Mouse (Mus musculus) heart, postnatal 0 days (tissue): ENCODE results near the gene Cldn5. TPM values are rescaled to one million over a fixed set of nuclear protein-coding genes. Genes with fewer than 3 reads are reported as not detected.

Source experiments
- ATAC-seq: fragments of 200-750 bp; cut with Nextera tagmentation; 2 replicates; pipeline ENCODE4 v1.8.0; 2017; ENCODE audit warnings: low read depth, moderate number of reproducible peaks, moderate library complexity; ENCODE audit not compliant: insufficient read depth
- DNase-seq: peaks from one replicate; pipeline ENCODE4 v3.0.0-alpha.2; 2016; ENCODE audit warnings: low spot score
- H3K27ac ChIP-seq: fragments of 300-500 bp; sonication (generic); 2 replicates; pipeline ENCODE4 v1.5.1; 2014; ENCODE audit warnings: low read depth, mild to moderate bottlenecking
- H3K27me3 ChIP-seq: fragments of 300-500 bp; sonication (generic); 2 replicates; pipeline ENCODE4 v1.6.1; 2014; ENCODE audit warnings: low read length, mixed read lengths; ENCODE audit not compliant: control insufficient read depth, insufficient read depth
- H3K36me3 ChIP-seq: fragments of 300-500 bp; sonication (generic); replicated peaks from 2 replicates; pipeline ENCODE4 v1.6.1; 2014; ENCODE audit warnings: low read length, mixed read lengths; ENCODE audit not compliant: control insufficient read depth, insufficient read depth
- H3K4me1 ChIP-seq: fragments of 300-500 bp; sonication (generic); 2 replicates; pipeline ENCODE4 v1.6.1; 2014; ENCODE audit warnings: antibody characterized with exemption; ENCODE audit not compliant: control insufficient read depth, insufficient read depth
- H3K4me2 ChIP-seq: fragments of 300-500 bp; sonication (generic); 2 replicates; pipeline ENCODE4 v1.6.1; 2014; ENCODE audit warnings: low read depth, mild to moderate bottlenecking, low read length, moderate library complexity
- H3K4me3 ChIP-seq: fragments of 300-500 bp; sonication (generic); 2 replicates; pipeline ENCODE4 v1.5.1; 2014; ENCODE audit warnings: low read depth, low read length
- H3K9ac ChIP-seq: fragments of 300-500 bp; sonication (generic); replicated peaks from 2 replicates; pipeline ENCODE4 v1.6.1; 2014; ENCODE audit warnings: low read depth, low read length, mixed read lengths
- H3K9me3 ChIP-seq: fragments of 300-500 bp; sonication (generic); replicated peaks from 2 replicates; pipeline ENCODE4 v1.6.1; 2016; ENCODE audit warnings: low read length; ENCODE audit not compliant: control insufficient read depth
- CTCF ChIP-seq: IDR thresholded peaks from 2 replicates; pipeline ENCODE4 v1.5.1; 2016; ENCODE audit warnings: antibody characterized with exemption, control low read depth, low read depth
- EP300 ChIP-seq: IDR thresholded peaks from 2 replicates; pipeline ENCODE4 v1.6.1; 2016; ENCODE audit warnings: antibody characterized with exemption, low read depth
- WGBS: fragments of 180-500 bp; shearing (Covaris S2); extraction: QIAGEN DNeasy Blood & Tissue Kit; methylation state at CpG from one replicate; pipeline ENCODE4 v1.1.7; 2014; 5-methylcytosine and 5-hydroxymethylcytosine counted together
- polyA plus RNA-seq: library from polyadenylated mRNA; unstranded; fragments of >200 nt; fragmentation: Nextera tagmentation; extraction: Ambion mirVana; gene quantifications from 2 replicates; pipeline ENCODE4 v1.2.1, GENCODE M21; 2015
- total RNA-seq: library from RNA; depleted of rRNA; stranded (reverse); fragments of >200 nt; gene quantifications from 2 replicates; pipeline ENCODE4 v1.2.3, GENCODE M21; 2014; ENCODE audit warnings: low replicate concordance

The Cldn5 gene
- total and polyA plus RNA-seq, 2 experiments from 2014 or later, result 44.8 to 108 TPM

- Histone ChIP-seq H3K9ac (no peak overlapping the region), H3K4me1 (no peaks in the 10 kb centered on the region), H3K9me3 (no peaks in the 10 kb centered on the region), H3K4me2 (no peak overlapping the region), H3K27ac (no peak overlapping the region), H3K4me3 (no peak overlapping the region), H3K27me3 (no peaks in the 10 kb centered on the region), H3K36me3 (peaks cover 74% of the 10 kb centered on the region)
- no peak for TF ChIP-seq EP300
- no peak for TF ChIP-seq CTCF
- DNase-seq (no peak), ATAC-seq (no peak)
- 88% methylated on average over 10 of the region's 10 CpGs for WGBS
Observed at GRCm38 (mm10) chr16:18786652-18787051, 10.0 kb downstream of the Cldn5 start.

- no peak for DNase-seq
- 72% methylated on average over 10 of the region's 10 CpGs for WGBS
- no peak for TF ChIP-seq CTCF
- no peak for TF ChIP-seq EP300
- no peak overlapping the region for H3K9ac ChIP-seq
- no peaks in the 10 kb centered on the region for H3K27me3 ChIP-seq
- H3K9me3 ChIP-seq, result no peaks in the 10 kb centered on the region
- H3K36me3 ChIP-seq, result peaks cover 65% of the 10 kb centered on the region
- H3K4me3 ChIP-seq, result no peak overlapping the region
- H3K4me1 ChIP-seq, result no peaks in the 10 kb centered on the region
- H3K27ac ChIP-seq, result no peak overlapping the region
- no peak overlapping the region for H3K4me2 ChIP-seq
- no peak for ATAC-seq
Observed at GRCm38 (mm10) chr16:18788627-18789406, 12.2 kb downstream of the Cldn5 start.

GRCm38 (mm10) chr16:18795223-18795899 lies 18.7 kb downstream of the Cldn5 start:
- WGBS, result 91% methylated on average over 11 of the region's 11 CpGs
- H3K9me3 ChIP-seq, result no peaks in the 10 kb centered on the region
- H3K4me3 ChIP-seq, result no peak overlapping the region
- H3K36me3 ChIP-seq, result peaks cover 66% of the 10 kb centered on the region
- DNase-seq, result no peak
- no peak for TF ChIP-seq CTCF
- TF ChIP-seq EP300, result no peak
- no peak overlapping the region for H3K27ac ChIP-seq
- no peak for ATAC-seq
- H3K4me1 ChIP-seq, result no peaks in the 10 kb centered on the region
- no peak overlapping the region for H3K9ac ChIP-seq
- H3K27me3 ChIP-seq, result no peaks in the 10 kb centered on the region
- no peak overlapping the region for H3K4me2 ChIP-seq

- Histone ChIP-seq H3K36me3 (peaks cover 70% of the 10 kb centered on the region), H3K9me3 (no peaks in the 10 kb centered on the region), H3K27me3 (no peaks in the 10 kb centered on the region), H3K4me3 (no peak overlapping the region), H3K9ac (no peak overlapping the region), H3K4me1 (no peaks in the 10 kb centered on the region), H3K27ac (no peak overlapping the region), H3K4me2 (no peak overlapping the region)
- WGBS, result 75% methylated on average over 7 of the region's 7 CpGs
- TF ChIP-seq EP300, result no peak
- no peak for TF ChIP-seq CTCF
- ATAC-seq, result no peak
- DNase-seq, result no peak
Observed at GRCm38 (mm10) chr16:18796645-18797044, 20.0 kb downstream of the Cldn5 start.

- Histone ChIP-seq H3K9me3 (no peaks in the 10 kb centered on the region), H3K4me1 (no peaks in the 10 kb centered on the region), H3K9ac (no peak overlapping the region), H3K36me3 (peaks cover 69% of the 10 kb centered on the region), H3K4me3 (no peak overlapping the region), H3K4me2 (no peak overlapping the region), H3K27me3 (no peaks in the 10 kb centered on the region), H3K27ac (no peak overlapping the region)
- WGBS, result 83% methylated on average over 5 of the region's 5 CpGs
- ATAC-seq (no peak), DNase-seq (no peak)
- TF ChIP-seq EP300, result no peak
- TF ChIP-seq CTCF, result no peak
Observed at GRCm38 (mm10) chr16:18798151-18798550, 21.5 kb downstream of the Cldn5 start.
